ENCODE assay signal across 10 mouse cellular contexts in genomic region chr11:31812215-31812614, GRCm38 (mm10). TPM values are rescaled to one million over a fixed set of nuclear protein-coding genes. Genes with fewer than 3 reads are reported as not detected.
DNase-seq lines count a peak whose midpoint lies in the region; ATAC-seq and TF ChIP-seq lines count a peak whose summit lies in the region.
"Had no signal": no experiment of that assay in that cellular context is flagged by ENCODE, and none has a peak within 500 bp of the region (broad histone marks: within the 10 kb centered on the region; RNA-seq: fewer than 3 reads in every experiment).

No protein-coding gene starts in this region.

- peak; percentile 71 for ATAC-seq in megakaryocyte progenitor cell, adult 5-6 weeks (replicated peaks; ENCODE audit: poor library complexity)

- no peak for TF ChIP-seq RAD21 in MEL (IDR thresholded peaks at IDR 0.05; ENCODE audit: low read depth, low read length)

- peak; percentile 73 to 78 for TF ChIP-seq EP300 in MEL (IDR thresholded peaks at IDR 0.05; ENCODE audit: low read depth in 1 of 2, low read length in 2 of 2)

- DNase-seq in MEL (ENCODE audit: low read depth, low spot score) = peak; percentile 92
- peak; percentile 91 for DNase-seq in c-Kit-positive CD71-positive TER-119-positive erythroid progenitor cells, embryonic 14.5 days (ENCODE audit: low spot score)
- peak; percentile 94 for DNase-seq in liver
- DNase-seq in kidney, postnatal 4 days = no peak
- DNase-seq in urinary bladder, postnatal 36 days (ENCODE audit: low spot score in 2 of 2) = no peak
- no peak for DNase-seq in kidney, postnatal 25 days
- DNase-seq in adrenal gland, adult (ENCODE audit: inconsistent age in 2 of 2, low spot score in 1 of 2) = no peak

- H3K9ac ChIP-seq in MEL (ENCODE audit: control insufficient read depth, low read depth, low read length, poor library complexity, severe bottlenecking) = peak overlapping the region; percentile 34
- H3K9ac ChIP-seq: embryonic facial prominence, embryonic 12.5 days had no signal

- H3K4me1 ChIP-seq in MEL (ENCODE audit: control insufficient read depth in 1 of 2, insufficient read depth in 2 of 2, low read length in 2 of 2) = peaks cover 11 to 15% of the 10 kb centered on the region in 2 experiments

- peak overlapping the region; percentile 35 for H3K27ac ChIP-seq in MEL (ENCODE audit: control insufficient read depth, low read depth, low read length)
- H3K27ac ChIP-seq: embryonic facial prominence, embryonic 12.5 days; left cerebral cortex, adult 2 months had no signal

- peaks cover 0 to 12% of the 10 kb centered on the region in 2 experiments; a peak in 2 of 4 replicates for H3K36me3 ChIP-seq in MEL (ENCODE audit: control insufficient read depth in 1 of 2, insufficient read depth in 2 of 2, low read length in 2 of 2)
- H3K36me3 ChIP-seq: embryonic facial prominence, embryonic 12.5 days had no signal

- no peaks in the 10 kb centered on the region for H3K27me3 ChIP-seq in MEL (ENCODE audit: control insufficient read depth in 1 of 2, insufficient read depth in 2 of 2, low read length in 2 of 2)
- H3K27me3 ChIP-seq: embryonic facial prominence, embryonic 12.5 days had no signal

- TF ChIP-seq CTCF in MEL (IDR thresholded peaks at IDR 0.05 in 2 of 3, conservative IDR thresholded peaks at IDR 0.05 in 1 of 3; ENCODE audit: control insufficient read depth in 1 of 3, insufficient read depth in 1 of 3, low read depth in 2 of 3, low read length in 3 of 3, poor library complexity in 1 of 3, severe bottlenecking in 1 of 3) = no peak

- H3K9me3 ChIP-seq in MEL (replicated peaks; ENCODE audit: insufficient read depth, low read length) = no peaks in the 10 kb centered on the region
- H3K9me3 ChIP-seq: embryonic facial prominence, embryonic 12.5 days had no signal

- peak in 1 of 2 experiments; percentile 22; a peak in 1 of 4 replicates for TF ChIP-seq POLR2A in MEL (IDR thresholded peaks at IDR 0.05; ENCODE audit: control insufficient read depth in 1 of 2, insufficient read depth in 1 of 2, low read depth in 1 of 2, low read length in 2 of 2, poor library complexity in 1 of 2)

- no peaks in the 10 kb centered on the region for H3K79me2 ChIP-seq in MEL (ENCODE audit: control insufficient read depth, insufficient read depth, low read length, poor library complexity)

- H3K4me3 ChIP-seq in MEL (ENCODE audit: control insufficient read depth in 1 of 2, insufficient read depth in 1 of 2, low read depth in 2 of 2, low read length in 2 of 2) = peak overlapping the region; percentile 7 to 15; a peak in 1 of 4 replicates
- H3K4me3 ChIP-seq: embryonic facial prominence, embryonic 12.5 days; left cerebral cortex, adult 2 months had no signal

TF ChIP-seq in MEL, 35 proteins besides CTCF, POLR2A, EP300 and RAD21:
- TF ChIP-seq TAL1 (IDR thresholded peaks at IDR 0.05; ENCODE audit: low read length) (peak; percentile 88), BHLHE40 (IDR thresholded peaks at IDR 0.05; ENCODE audit: borderline replicate concordance, low read depth, low read length) (peak; percentile 94), ZNF384 (IDR thresholded peaks at IDR 0.05; ENCODE audit: low read depth, low read length) (no peak), SIN3A (IDR thresholded peaks at IDR 0.05; ENCODE audit: low read length) (peak; percentile 71; the same call in 1 of the 2 replicates), CHD1 (IDR thresholded peaks at IDR 0.05; ENCODE audit: low read depth, low read length) (no peak), ETS1 (IDR thresholded peaks at IDR 0.05; ENCODE audit: low read depth, low read length) (peak; percentile 89), KAT2A (conservative IDR thresholded peaks at IDR 0.05; ENCODE audit: low read depth, low read length) (no peak), USF2 (IDR thresholded peaks at IDR 0.05; ENCODE audit: borderline replicate concordance in 1 of 2, insufficient read depth in 1 of 2, low read depth in 1 of 2, low read length in 2 of 2) (peak; percentile 78 to 95), MYB (IDR thresholded peaks at IDR 0.05; ENCODE audit: low read depth, low read length) (no peak), SMC3 (IDR thresholded peaks at IDR 0.05; ENCODE audit: low read depth, low read length) (no peak), MAZ (IDR thresholded peaks at IDR 0.05; ENCODE audit: low read depth, low read length) (no peak), MYC (IDR thresholded peaks at IDR 0.05; ENCODE audit: low read depth, low read length) (no peak), POLR2AphosphoS5 (IDR thresholded peaks at IDR 0.05; ENCODE audit: borderline replicate concordance, low read depth, low read length) (no peak), POLR2AphosphoS2 (IDR thresholded peaks at IDR 0.05; ENCODE audit: low read length) (no peak), CHD2 (IDR thresholded peaks at IDR 0.05; ENCODE audit: low read length) (no peak), GATA1 (IDR thresholded peaks at IDR 0.05; ENCODE audit: low read depth, low read length) (peak; percentile 96), JUND (IDR thresholded peaks at IDR 0.05; ENCODE audit: low read depth, low read length) (no peak), GABPA (IDR thresholded peaks at IDR 0.05; ENCODE audit: low read depth, low read length) (no peak), ZKSCAN1 (IDR thresholded peaks at IDR 0.05; ENCODE audit: low read depth, low read length) (no peak), UBTF (IDR thresholded peaks at IDR 0.05; ENCODE audit: borderline replicate concordance, insufficient read depth, low read depth, low read length) (no peak), ZC3H11A (IDR thresholded peaks at IDR 0.05; ENCODE audit: low read depth, low read length) (no peak), USF1 (IDR thresholded peaks at IDR 0.05; ENCODE audit: low read depth, low read length) (peak; percentile 99), MEF2A (IDR thresholded peaks at IDR 0.05; ENCODE audit: extremely low read depth, insufficient replicate concordance, low read depth, low read length, poor library complexity, severe bottlenecking) (no peak), ELF1 (IDR thresholded peaks at IDR 0.05; ENCODE audit: low read depth, low read length) (peak; percentile 43; the same call in 1 of the 2 replicates), MXI1 (IDR thresholded peaks at IDR 0.05; ENCODE audit: low read depth, low read length) (peak; percentile 48; the same call in 1 of the 2 replicates), MAX (IDR thresholded peaks at IDR 0.05; ENCODE audit: low read length) (peak; percentile 94), TBP (IDR thresholded peaks at IDR 0.05; ENCODE audit: low read depth, low read length) (no peak), NELFE (IDR thresholded peaks at IDR 0.05; ENCODE audit: low read depth, low read length) (no peak), TCF12 (IDR thresholded peaks at IDR 0.05; ENCODE audit: low read depth, low read length) (peak; percentile 91), HCFC1 (IDR thresholded peaks at IDR 0.05; ENCODE audit: low read depth, low read length) (peak; percentile 75), MAFK (IDR thresholded peaks at IDR 0.05; ENCODE audit: borderline replicate concordance, low read depth, low read length) (no peak), NRF1 (IDR thresholded peaks at IDR 0.05; ENCODE audit: insufficient read depth, low read depth, low read length, poor library complexity, severe bottlenecking) (no peak), ZMIZ1 (IDR thresholded peaks at IDR 0.05; ENCODE audit: low read depth, low read length) (no peak), RCOR1 (IDR thresholded peaks at IDR 0.05; ENCODE audit: low read depth, low read length) (peak; percentile 54; the same call in 1 of the 2 replicates), E2F4 (IDR thresholded peaks at IDR 0.05; ENCODE audit: borderline replicate concordance, low read depth, low read length) (no peak)
TF ChIP-seq in MEL: peak in this region for 13.

RNA-seq across cellular contexts. Expression of gene Cpeb4, which starts 59.8 kb away (rescaled TPM):
- total RNA-seq in MEL (2012; rRNA removed) = 3.4 and 3.8 TPM in 2 replicates
- polyA plus RNA-seq in MEL (2012; ENCODE audit: insufficient read depth in 1 of 2, insufficient read length in 2 of 2, low read depth in 1 of 2, low replicate concordance in 2 of 2, missing spikeins in 1 of 2) = 1 to 10 TPM in 1 of 2 experiments, not detected in 1; 4.9 TPM
- total RNA-seq in megakaryocyte progenitor cell, adult 5-6 weeks (2015) = 9.4 and 15.3 TPM in 2 replicates
- 7.7 and 8.3 TPM in 2 replicates for total RNA-seq in megakaryocyte progenitor cell, adult 5-6 weeks (2017)

Comparison
In these comparisons a context has a peak if more than half of its experiments do, and no peak if none do; other contexts are left out.
1. DNase-seq: peak in MEL (single experiment), c-Kit-positive CD71-positive TER-119-positive erythroid progenitor cells, embryonic 14.5 days (single experiment) and liver (single experiment); none in kidney, postnatal 4 days (0 of 2), urinary bladder, postnatal 36 days (0 of 2), kidney, postnatal 25 days (0 of 2) and adrenal gland, adult (0 of 2).